Mouse (Mus musculus) ES-E14 (cell line): Measurements from ENCODE around the gene Ifih1. TPM values are rescaled to one million over a fixed set of nuclear protein-coding genes. Genes with fewer than 3 reads are reported as not detected.
A peak's percentile ranks its signal among the peaks of the same experiment; 100 is the strongest.

ENCODE experiments used
- DNase-seq: peaks from one replicate; pipeline ENCODE4 v3.0.0-alpha.2; 2013; ENCODE audit warnings: low read depth, low spot score
- H3K27ac ChIP-seq: 2 replicates; pipeline ENCODE4 v1.5.1; 2012; ENCODE audit warnings: low read depth, mild to moderate bottlenecking, low read length, moderate library complexity, mixed read lengths; ENCODE audit not compliant: poor library complexity, insufficient read depth, severe bottlenecking
- H3K36me3 ChIP-seq: 2 replicates; pipeline ENCODE4 v1.6.1; 2012; ENCODE audit warnings: mild to moderate bottlenecking, low read length, moderate library complexity, mixed read lengths; ENCODE audit not compliant: control insufficient read depth, poor library complexity, insufficient read depth, severe bottlenecking
- H3K4me1 ChIP-seq, 2 experiments: fragments of 150-350 bp in 1 of 2; sonication (generic) in 1 of 2; 2 replicates each; pipeline ENCODE4 v1.6.1; 2012; ENCODE audit warnings: low read length in 2 of 2, mild to moderate bottlenecking in 1 of 2, mixed read lengths in 1 of 2; ENCODE audit not compliant: control insufficient read depth in 2 of 2, insufficient read depth in 2 of 2, poor library complexity in 1 of 2
- H3K4me3 ChIP-seq, 2 experiments: fragments of 150-350 bp in 1 of 2; sonication (generic) in 1 of 2; 2 replicates each; pipeline ENCODE4 v1.5.1; 2012; ENCODE audit warnings: low read length in 2 of 2, low read depth in 1 of 2, mild to moderate bottlenecking in 1 of 2, mixed read lengths in 1 of 2; ENCODE audit not compliant: insufficient read depth in 1 of 2, poor library complexity in 1 of 2, severe bottlenecking in 1 of 2
- H3K9ac ChIP-seq: 2 replicates; pipeline ENCODE4 v1.6.1; 2012; ENCODE audit warnings: low read depth, mild to moderate bottlenecking, low read length, mixed read lengths; ENCODE audit not compliant: poor library complexity, insufficient read depth, severe bottlenecking
- H3K9me3 ChIP-seq: fragments of 150-350 bp; sonication (generic); 2 replicates; pipeline ENCODE4 v1.6.1; 2012; ENCODE audit warnings: low read depth, mild to moderate bottlenecking, low read length; ENCODE audit not compliant: control insufficient read depth, insufficient read depth
- CHD2 ChIP-seq: IDR thresholded peaks from 2 replicates; pipeline ENCODE4 v1.6.1; 2014; ENCODE audit warnings: mild to moderate bottlenecking, low read depth, low read length, inconsistent platforms
- HCFC1 ChIP-seq: IDR thresholded peaks from 2 replicates; pipeline ENCODE4 v1.6.1; 2012; ENCODE audit warnings: low read length, inconsistent platforms, borderline replicate concordance; ENCODE audit not compliant: insufficient read depth
- MAFK ChIP-seq: IDR thresholded peaks from 2 replicates; pipeline ENCODE4 v1.6.1; 2014; ENCODE audit warnings: mild to moderate bottlenecking, low read depth, low read length, inconsistent platforms; ENCODE audit not compliant: insufficient read depth
- ZC3H11A ChIP-seq: IDR thresholded peaks from 2 replicates; pipeline ENCODE4 v1.6.1; 2012; ENCODE audit warnings: low read depth, mild to moderate bottlenecking, inconsistent platforms, low read length, borderline replicate concordance
- ZNF384 ChIP-seq: IDR thresholded peaks from 2 replicates; pipeline ENCODE4 v1.6.1; 2012; ENCODE audit warnings: low read depth, low read length, inconsistent platforms
- in situ Hi-C, 2 experiments: fragments of 600-800 bp; cut with MboI; formaldehyde crosslinking; loops; one replicate each; pipeline ENCODE4 v1.15.1; 2025; ENCODE audit warnings: low sequenced_read_pairs in 2 of 2, inconsistent platforms in 1 of 2; ENCODE audit not compliant: unreplicated experiment in 2 of 2
- total RNA-seq: library from RNA; depleted of rRNA; stranded (reverse); fragments of 300-350 nt; gene quantifications from 2 replicates; pipeline ENCODE4 v1.2.3, GENCODE M21; 2012

Ifih1 gene
- total RNA-seq, 1 experiment: 0.13 TPM

DNA sequence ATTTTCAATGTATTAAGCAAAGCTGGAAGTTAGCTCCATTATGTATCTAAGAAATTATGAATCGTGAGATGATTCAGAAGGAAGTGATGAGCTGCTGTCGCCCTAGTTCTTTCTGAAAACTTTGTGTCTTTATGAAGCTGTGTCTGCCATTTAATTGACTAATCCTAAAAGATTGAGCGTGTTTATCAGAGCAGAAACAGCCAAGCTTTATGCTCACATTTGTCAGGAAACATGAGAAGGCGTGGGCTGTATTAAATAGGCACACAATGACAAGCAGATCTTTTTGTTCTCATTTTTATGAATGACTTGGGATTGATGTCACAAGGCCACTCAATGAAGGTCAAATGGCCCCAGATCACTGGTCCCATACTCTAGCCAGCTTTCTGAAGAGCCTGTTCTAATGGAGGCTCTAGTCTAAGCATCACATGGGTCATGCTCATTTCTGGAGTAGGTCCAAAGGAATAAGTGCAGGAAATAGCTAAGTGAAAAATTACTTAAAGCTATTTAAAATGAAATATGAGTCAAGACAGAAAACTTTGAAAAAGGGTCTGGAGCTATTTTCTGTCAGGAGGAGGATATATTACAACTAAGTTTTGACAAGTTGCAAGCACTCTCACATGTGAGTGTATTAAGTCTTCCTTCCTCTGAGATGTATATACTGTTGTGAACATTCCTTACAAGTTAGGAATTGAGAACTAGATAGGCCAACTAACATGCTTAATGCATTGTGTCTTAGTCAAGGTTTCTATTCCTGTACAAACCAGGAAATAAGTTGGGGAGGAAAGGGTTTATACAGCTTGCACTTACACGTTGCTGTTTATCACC is 83.2 kb downstream of the Ifih1 start:
- TF ChIP-seq ZNF384 (no peak), MAFK (no peak), ZC3H11A (no peak), HCFC1 (no peak), CHD2 (no peak)
- no peaks in the 10 kb centered on the region for H3K9me3 ChIP-seq
- no peak for DNase-seq
- no peaks in the 10 kb centered on the region for H3K4me1 ChIP-seq
- H3K4me3 ChIP-seq: no peak overlapping the region
- H3K9ac ChIP-seq: no peak overlapping the region
- in situ Hi-C loops: no loop called here
- H3K36me3 ChIP-seq: no peaks in the 10 kb centered on the region
- no peak overlapping the region for H3K27ac ChIP-seq

DNA sequence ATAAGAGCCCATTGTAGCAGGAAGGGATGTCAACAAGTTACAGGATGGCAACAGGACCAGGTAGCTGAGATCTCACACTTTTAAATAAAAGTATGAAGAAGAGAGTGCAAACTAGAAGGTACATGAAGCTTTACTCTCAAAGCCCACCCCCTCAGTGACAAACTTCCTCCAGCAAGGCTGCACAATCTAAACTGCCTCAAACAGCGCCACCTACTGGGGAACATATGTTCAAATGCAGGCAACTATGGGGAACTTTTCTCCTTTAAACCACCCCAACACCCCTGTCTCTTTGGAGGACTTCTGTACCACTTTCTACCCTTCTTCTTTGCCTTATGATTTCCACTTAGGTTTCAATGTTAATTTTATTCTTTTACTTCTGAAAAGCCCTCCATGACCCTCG is 88.6 kb downstream of the Ifih1 start:
- in situ Hi-C loops: no loop called here
- Histone ChIP-seq H3K9ac (no peak overlapping the region), H3K9me3 (no peaks in the 10 kb centered on the region), H3K4me3 (no peak overlapping the region), H3K36me3 (no peaks in the 10 kb centered on the region), H3K4me1 (no peaks in the 10 kb centered on the region), H3K27ac (no peak overlapping the region)
- peak; percentile 15 for DNase-seq
- TF ChIP-seq MAFK (no peak), ZC3H11A (no peak), HCFC1 (no peak), CHD2 (no peak), ZNF384 (no peak)

DNA sequence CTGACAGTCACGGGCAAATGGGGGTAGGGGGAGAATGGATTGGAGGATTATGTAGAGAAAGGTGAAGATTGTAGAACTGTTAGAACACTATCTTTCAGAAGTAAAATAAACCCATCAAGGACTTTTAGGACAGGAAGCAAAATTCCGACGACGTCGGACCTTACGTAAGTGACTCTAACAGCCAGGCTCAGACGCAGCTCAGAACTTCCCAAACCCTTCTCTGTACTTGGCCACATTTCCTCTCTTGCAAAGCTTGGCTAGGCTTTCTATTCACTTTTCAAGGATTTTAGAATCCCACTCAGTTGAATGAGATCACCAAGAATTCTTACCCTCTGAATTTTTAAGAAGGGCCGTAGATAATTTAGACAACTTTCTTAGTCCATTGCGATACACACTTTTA is 89.7 kb downstream of the Ifih1 start:
- no peak overlapping the region for H3K4me3 ChIP-seq
- in situ Hi-C loops: no loop called here
- H3K9me3 ChIP-seq: no peaks in the 10 kb centered on the region
- no peak overlapping the region for H3K27ac ChIP-seq
- DNase-seq: no peak
- H3K4me1 ChIP-seq: no peaks in the 10 kb centered on the region
- no peaks in the 10 kb centered on the region for H3K36me3 ChIP-seq
- no peak overlapping the region for H3K9ac ChIP-seq
- no peak for TF ChIP-seq CHD2
- no peak for TF ChIP-seq MAFK
- no peak for TF ChIP-seq ZNF384
- TF ChIP-seq ZC3H11A: no peak
- TF ChIP-seq HCFC1: no peak

DNA sequence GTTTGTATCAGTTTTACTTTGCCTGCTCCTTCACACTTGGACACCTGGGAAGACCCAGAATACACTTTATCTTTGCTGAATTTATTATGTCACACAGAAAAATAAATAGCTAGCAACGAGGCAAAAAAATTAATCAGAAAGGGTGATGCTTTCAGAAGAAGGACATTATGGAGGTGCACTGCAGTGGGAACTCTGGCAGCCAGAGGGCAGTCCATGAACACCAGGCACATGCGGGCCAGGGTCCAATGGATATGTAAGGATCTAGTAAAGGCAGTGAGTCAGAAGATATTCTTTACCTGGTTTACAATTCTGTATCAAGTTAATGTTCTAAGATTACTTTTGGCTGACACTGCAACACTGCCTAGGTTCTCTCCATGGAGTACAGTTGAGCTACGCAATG is 96.4 kb downstream of the Ifih1 start:
- Histone ChIP-seq H3K4me3 (no peak overlapping the region), H3K9ac (no peak overlapping the region), H3K9me3 (no peaks in the 10 kb centered on the region), H3K36me3 (no peaks in the 10 kb centered on the region), H3K4me1 (no peaks in the 10 kb centered on the region), H3K27ac (no peak overlapping the region)
- in situ Hi-C loops: no loop called here
- no peak for DNase-seq
- no peak for TF ChIP-seq ZC3H11A
- TF ChIP-seq MAFK: no peak
- TF ChIP-seq CHD2: no peak
- no peak for TF ChIP-seq HCFC1
- no peak for TF ChIP-seq ZNF384
